Mouse (Mus musculus) CH12.LX (cell line): ENCODE measurements at regions not wholly inside any gene's neighbourhood (a gene's known extent, or its start where the extent isn't known, plus 50 kb on each side); places are given as distances from the start of the nearest gene placed in this dataset.

Experiments used
- DNase-seq: peaks from one replicate; pipeline ENCODE4 v3.0.0-alpha.2; 2013; ENCODE audit errors: extremely low read depth
- H3K27ac ChIP-seq: 2 replicates; pipeline ENCODE4 v1.5.1; 2012; ENCODE audit warnings: low read depth, mild to moderate bottlenecking, control low read depth, moderate library complexity; ENCODE audit not compliant: insufficient read depth
- H3K27me3 ChIP-seq: replicated peaks from 2 replicates; pipeline ENCODE3; 2012; ENCODE audit warnings: inconsistent platforms
- H3K36me3 ChIP-seq, 2 experiments: replicated peaks in 1 of 2; 2 replicates each; pipeline versions ENCODE3 to v1.6.1; 2012; ENCODE audit warnings: inconsistent platforms in 1 of 2, low read length in 1 of 2, mild to moderate bottlenecking in 1 of 2, mixed read lengths in 1 of 2, moderate library complexity in 1 of 2; ENCODE audit not compliant: control insufficient read depth in 1 of 2, insufficient read depth in 1 of 2
- H3K4me1 ChIP-seq, 2 experiments: 2 replicates each; pipeline ENCODE4 v1.6.1; 2012; ENCODE audit warnings: inconsistent platforms in 1 of 2, moderate library complexity in 1 of 2; ENCODE audit not compliant: insufficient read depth in 2 of 2, control insufficient read depth in 1 of 2
- H3K4me2 ChIP-seq: 2 replicates; pipeline ENCODE4 v1.6.1; 2012; ENCODE audit warnings: low read depth, mild to moderate bottlenecking, control low read depth; ENCODE audit not compliant: poor library complexity, insufficient read depth, severe bottlenecking
- H3K4me3 ChIP-seq, 3 experiments: fragments of 150-350 bp in 1 of 3; sonication (generic) in 1 of 3; replicated peaks in 1 of 3; 2 replicates each; pipeline versions ENCODE3 to v1.5.1; 2011 to 2012; ENCODE audit warnings: low read depth in 2 of 3, low read length in 2 of 3, mild to moderate bottlenecking in 2 of 3, moderate library complexity in 2 of 3, control low read depth in 1 of 3, improper control_type of control experiment in 1 of 3, inconsistent platforms in 1 of 3, mixed read lengths in 1 of 3; ENCODE audit not compliant: poor library complexity in 1 of 3
- H3K79me2 ChIP-seq: replicated peaks from 2 replicates; pipeline ENCODE4 v1.6.1; 2012; ENCODE audit warnings: mild to moderate bottlenecking, moderate library complexity; ENCODE audit not compliant: control insufficient read depth, poor library complexity, insufficient read depth, severe bottlenecking; ENCODE audit errors: extremely low read depth
- H3K9ac ChIP-seq: 2 replicates; pipeline ENCODE4 v1.6.1; 2012; ENCODE audit warnings: low read depth, mild to moderate bottlenecking, control low read depth, moderate library complexity; ENCODE audit not compliant: insufficient read depth
- H3K9me3 ChIP-seq: replicated peaks from 2 replicates; pipeline ENCODE3; 2012; ENCODE audit warnings: low read length, inconsistent platforms, mixed read lengths
- CHD2 ChIP-seq: IDR thresholded peaks from 2 replicates; pipeline ENCODE4 v1.6.1; 2011; ENCODE audit warnings: low read length, improper control_type of control experiment
- CTCF ChIP-seq, 2 experiments: IDR thresholded peaks in 1 of 2; conservative IDR thresholded peaks in 1 of 2; 2 replicates each; pipeline ENCODE4 v1.5.1; 2011 to 2012; ENCODE audit warnings: low read depth in 2 of 2, low read length in 2 of 2, improper control_type of control experiment in 1 of 2, inconsistent platforms in 1 of 2, mild to moderate bottlenecking in 1 of 2, moderate library complexity in 1 of 2
- ELF1 ChIP-seq: IDR thresholded peaks from 2 replicates; pipeline ENCODE4 v1.6.1; 2014; ENCODE audit warnings: low read depth, mild to moderate bottlenecking, inconsistent platforms, low read length, improper control_type of control experiment
- ETS1 ChIP-seq: conservative IDR thresholded peaks from 2 replicates; pipeline ENCODE4 v1.6.1; 2012; ENCODE audit warnings: low read depth, mild to moderate bottlenecking, inconsistent platforms, low read length, improper control_type of control experiment, moderate library complexity
- JUND ChIP-seq: conservative IDR thresholded peaks from 2 replicates; pipeline ENCODE4 v1.6.1; 2011; ENCODE audit warnings: low read depth, low read length, improper control_type of control experiment
- KAT2A ChIP-seq: IDR thresholded peaks from 2 replicates; pipeline ENCODE4 v1.6.1; 2012; ENCODE audit warnings: low read length, improper control_type of control experiment, inconsistent platforms; ENCODE audit not compliant: insufficient replicate concordance
- MAX ChIP-seq: IDR thresholded peaks from 2 replicates; pipeline ENCODE4 v1.6.1; 2011; ENCODE audit warnings: low read length, improper control_type of control experiment
- MAZ ChIP-seq: IDR thresholded peaks from 2 replicates; pipeline ENCODE4 v1.6.1; 2012; ENCODE audit warnings: low read depth, mild to moderate bottlenecking, inconsistent platforms, low read length, improper control_type of control experiment, moderate library complexity
- MXI1 ChIP-seq: IDR thresholded peaks from 2 replicates; pipeline ENCODE4 v1.6.1; 2011; ENCODE audit warnings: mild to moderate bottlenecking, low read depth, low read length, improper control_type of control experiment
- MYC ChIP-seq: IDR thresholded peaks from 2 replicates; pipeline ENCODE4 v1.6.1; 2011; ENCODE audit warnings: low read depth, mild to moderate bottlenecking, improper control_type of control experiment, low read length
- NELFE ChIP-seq: IDR thresholded peaks from 2 replicates; pipeline ENCODE4 v1.6.1; 2011; ENCODE audit warnings: low read depth, low read length, improper control_type of control experiment
- NRF1 ChIP-seq: IDR thresholded peaks from 2 replicates; pipeline ENCODE4 v1.6.1; 2014; ENCODE audit warnings: low read depth, mild to moderate bottlenecking, inconsistent platforms, low read length, improper control_type of control experiment, moderate library complexity
- POLR2A ChIP-seq: IDR thresholded peaks from 2 replicates; pipeline ENCODE4 v1.6.1; 2011; ENCODE audit warnings: low read depth, mild to moderate bottlenecking, improper control_type of control experiment, low read length
- POLR2AphosphoS2 ChIP-seq: IDR thresholded peaks from 2 replicates; pipeline ENCODE4 v1.6.1; 2011; ENCODE audit warnings: low read depth, low read length, improper control_type of control experiment
- RAD21 ChIP-seq: IDR thresholded peaks from 2 replicates; pipeline ENCODE4 v1.6.1; 2011; ENCODE audit warnings: low read depth, mild to moderate bottlenecking, low read length, improper control_type of control experiment, moderate library complexity
- SIN3A ChIP-seq: IDR thresholded peaks from 2 replicates; pipeline ENCODE4 v1.6.1; 2012; ENCODE audit warnings: low read length, improper control_type of control experiment, inconsistent platforms
- SMC3 ChIP-seq: IDR thresholded peaks from 2 replicates; pipeline ENCODE4 v1.6.1; 2011; ENCODE audit warnings: low read depth, low read length, improper control_type of control experiment
- TBP ChIP-seq: conservative IDR thresholded peaks from 2 replicates; pipeline ENCODE4 v1.6.1; 2011; ENCODE audit warnings: low read depth, low read length, improper control_type of control experiment
- UBTF ChIP-seq: IDR thresholded peaks from 2 replicates; pipeline ENCODE4 v1.6.1; 2012; ENCODE audit warnings: low read depth, mild to moderate bottlenecking, inconsistent platforms, low read length, improper control_type of control experiment, moderate library complexity
- USF2 ChIP-seq: conservative IDR thresholded peaks from 2 replicates; pipeline ENCODE4 v1.6.1; 2011; ENCODE audit warnings: low read depth, low read length, improper control_type of control experiment
- ZKSCAN1 ChIP-seq: IDR thresholded peaks from 2 replicates; pipeline ENCODE4 v1.6.1; 2012; ENCODE audit warnings: low read depth, inconsistent platforms, low read length, improper control_type of control experiment, borderline replicate concordance
- ZNF384 ChIP-seq: IDR thresholded peaks from 2 replicates; pipeline ENCODE4 v1.6.1; 2012; ENCODE audit warnings: low read depth, low read length, improper control_type of control experiment, inconsistent platforms
- dilution Hi-C: fragments of 300-500 bp; cut with MboI; formaldehyde crosslinking; loops from 2 replicates; pipeline ENCODE4 v1.14.3; 2020; ENCODE audit warnings: low sequenced_read_pairs; ENCODE audit not compliant: extremely low pct_unique_long_range_greater_than_20kb, extremely low pct_ligation_motif_present
- in situ Hi-C: fragments of 300-500 bp; cut with MboI; formaldehyde crosslinking; loops from 3 replicates; pipeline ENCODE4 v1.14.3; 2019; ENCODE audit warnings: low sequenced_read_pairs, low pct_ligation_motif_present, low pct_unique_long_range_greater_than_20kb, mixed read lengths

DNA sequence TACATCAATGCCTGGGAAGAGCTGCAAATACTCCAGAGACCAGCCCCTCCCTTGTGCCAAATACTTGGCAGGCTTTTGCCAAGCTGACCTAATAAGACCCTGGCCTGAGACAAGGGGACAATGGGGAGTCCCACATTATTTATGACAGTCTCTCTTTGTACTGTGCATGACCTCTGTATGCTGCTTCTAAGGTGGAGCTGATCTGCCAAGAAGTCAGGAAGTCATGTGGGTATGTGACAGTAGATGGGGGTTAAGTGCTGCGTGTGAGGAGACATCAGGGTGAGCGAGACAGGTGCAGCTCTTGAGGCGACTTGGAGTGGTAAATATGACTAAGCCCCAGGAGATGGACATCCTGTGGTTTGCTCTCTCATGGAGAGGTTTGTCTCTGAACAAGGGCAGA lies 209.1 kb downstream of the 1500009L16Rik start (continued):
- peak; percentile 55; the same call in 1 of the 2 replicates for TF ChIP-seq MAX
- no peak for TF ChIP-seq NRF1
- peak; percentile 32; the same call in 1 of the 2 replicates for TF ChIP-seq MAZ
- no peak for TF ChIP-seq SIN3A

DNA sequence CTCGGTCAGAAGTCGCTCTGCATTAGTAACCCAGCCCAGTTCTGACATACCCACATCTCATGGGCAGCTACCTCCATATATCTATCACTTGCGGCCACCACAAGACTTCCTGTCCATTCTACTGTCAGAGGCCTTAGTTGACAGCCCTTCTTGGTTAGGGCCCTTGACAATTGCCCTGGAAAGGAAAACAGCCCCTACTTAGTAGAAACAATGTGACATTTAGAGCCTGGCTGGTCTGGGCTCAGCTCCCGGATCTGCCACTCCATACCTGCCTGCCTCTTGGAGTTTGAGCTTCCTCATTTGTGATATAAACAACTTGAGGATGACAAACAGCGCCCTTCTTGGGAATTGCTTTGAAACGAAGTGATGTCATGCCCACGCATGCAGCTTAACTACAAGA lies 210.5 kb downstream of the 1500009L16Rik start:
- no peak for TF ChIP-seq ETS1
- TF ChIP-seq POLR2A = no peak
- no peak for TF ChIP-seq KAT2A
- TF ChIP-seq ELF1 = no peak
- no peak for TF ChIP-seq MAX
- no peak for TF ChIP-seq ZNF384
- no peak for TF ChIP-seq MXI1
- no peak for TF ChIP-seq ZKSCAN1
- no peak for TF ChIP-seq CHD2
- no peak for TF ChIP-seq SMC3
- TF ChIP-seq JUND = no peak
- TF ChIP-seq POLR2AphosphoS2 = no peak
- no peak for TF ChIP-seq SIN3A
- no peak for TF ChIP-seq UBTF
- TF ChIP-seq MYC = no peak
- no peak for TF ChIP-seq NELFE
- no peak for TF ChIP-seq CTCF (conservative IDR thresholded peaks at IDR 0.05 in 1 of 2, IDR thresholded peaks at IDR 0.05 in 1 of 2; ENCODE audit: low read depth in 2 of 2, low read length in 2 of 2)
- Histone ChIP-seq H3K9me3 (no peaks in the 10 kb centered on the region), H3K27me3 (no peaks in the 10 kb centered on the region), H3K4me3 (no peak overlapping the region), H3K36me3 (no peaks in the 10 kb centered on the region), H3K4me2 (no peak overlapping the region), H3K27ac (no peak overlapping the region), H3K4me1 (peaks cover 13 to 25% of the 10 kb centered on the region in 2 experiments), H3K79me2 (no peaks in the 10 kb centered on the region), H3K9ac (no peak overlapping the region)
- in situ Hi-C loops = no loop called here
- dilution Hi-C loops = no loop called here
- DNase-seq = no peak

DNA sequence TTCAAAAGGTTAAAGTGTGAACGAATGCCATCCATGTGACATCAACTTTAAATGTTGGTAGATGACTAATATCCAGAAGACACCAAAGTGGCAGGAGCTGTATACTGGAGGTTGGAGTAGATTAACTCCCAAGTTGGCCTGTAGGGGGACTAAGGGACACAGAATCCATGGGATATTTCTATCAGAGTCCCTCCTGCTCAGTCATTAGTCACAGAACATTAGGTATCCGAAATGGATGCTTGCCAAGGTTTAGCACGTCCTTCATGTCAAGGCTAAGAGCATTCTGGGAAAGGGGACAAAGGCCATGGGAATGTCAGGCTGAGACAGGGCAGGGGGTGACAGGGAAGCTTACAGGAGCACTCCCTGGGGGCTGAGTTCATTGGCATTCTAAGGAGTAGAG lies 211.8 kb downstream of the 1500009L16Rik start:
- TF ChIP-seq USF2 = no peak
- TF ChIP-seq TBP = no peak
- TF ChIP-seq CTCF (conservative IDR thresholded peaks at IDR 0.05 in 1 of 2, IDR thresholded peaks at IDR 0.05 in 1 of 2; ENCODE audit: low read depth in 2 of 2, low read length in 2 of 2) = peak; percentile 25 to 48; a peak in 3 of 4 replicates
- no peak for TF ChIP-seq KAT2A
- peak; percentile 26 for TF ChIP-seq RAD21
- Histone ChIP-seq H3K36me3 (no peaks in the 10 kb centered on the region), H3K79me2 (no peaks in the 10 kb centered on the region), H3K4me1 (peaks cover 13 to 25% of the 10 kb centered on the region in 2 experiments), H3K4me3 (no peak overlapping the region), H3K27me3 (no peaks in the 10 kb centered on the region), H3K9ac (no peak overlapping the region), H3K4me2 (no peak overlapping the region), H3K27ac (no peak overlapping the region), H3K9me3 (no peaks in the 10 kb centered on the region)
- in situ Hi-C loops = no loop called here
- DNase-seq = no peak
- dilution Hi-C loops = no loop called here
